Mouse (Mus musculus) heart, embryonic 15.5 days (tissue): Measurements from ENCODE around the gene Inka1. TPM values are rescaled to one million over a fixed set of nuclear protein-coding genes. Genes with fewer than 3 reads are reported as not detected.

Source experiments
- ATAC-seq: fragments of 200-750 bp; cut with Nextera tagmentation; replicated peaks from 2 replicates; pipeline ENCODE4 v1.8.0; 2017; ENCODE audit warnings: low read depth, moderate TSS enrichment; ENCODE audit not compliant: insufficient number of reproducible peaks, insufficient read depth, low FRiP score
- H3K27ac ChIP-seq: fragments of 300-500 bp; sonication (generic); 2 replicates; pipeline ENCODE4 v1.5.1; 2015; ENCODE audit warnings: mild to moderate bottlenecking, inconsistent platforms
- H3K27me3 ChIP-seq: fragments of 300-500 bp; sonication (generic); 2 replicates; pipeline ENCODE4 v1.6.1; 2015; ENCODE audit warnings: inconsistent platforms
- H3K36me3 ChIP-seq: fragments of 300-500 bp; sonication (generic); 2 replicates; pipeline ENCODE4 v1.6.1; 2015; ENCODE audit warnings: mild to moderate bottlenecking, inconsistent platforms
- H3K4me1 ChIP-seq: fragments of 300-500 bp; sonication (generic); replicated peaks from 2 replicates; pipeline ENCODE4 v1.6.1; 2015; ENCODE audit warnings: inconsistent platforms
- H3K4me2 ChIP-seq: fragments of 300-500 bp; sonication (generic); 2 replicates; pipeline ENCODE4 v1.6.1; 2015; ENCODE audit warnings: inconsistent platforms, mild to moderate bottlenecking, moderate library complexity
- H3K4me3 ChIP-seq: fragments of 300-500 bp; sonication (generic); 2 replicates; pipeline ENCODE4 v1.5.1; 2015; ENCODE audit warnings: mild to moderate bottlenecking, inconsistent platforms
- H3K9ac ChIP-seq: fragments of 300-500 bp; sonication (generic); 2 replicates; pipeline ENCODE4 v1.6.1; 2015; ENCODE audit warnings: mild to moderate bottlenecking, inconsistent platforms
- H3K9me3 ChIP-seq: fragments of 300-500 bp; sonication (generic); replicated peaks from 2 replicates; pipeline ENCODE4 v1.6.1; 2016; ENCODE audit warnings: inconsistent platforms
- WGBS: fragments of 180-500 bp; shearing (Covaris S2); methylation state at CpG from one replicate; pipeline ENCODE4 v1.1.7; 2015; ENCODE audit warnings: mixed read lengths; 5-methylcytosine and 5-hydroxymethylcytosine counted together
- polyA plus RNA-seq: library from polyadenylated mRNA; unstranded; fragments of >200 nt; fragmentation: Nextera tagmentation; extraction: Ambion mirVana; gene quantifications from 2 replicates; pipeline ENCODE4 v1.2.1, GENCODE M21; 2015

Inka1 gene
- polyA plus RNA-seq, 1 experiment from 2014 or later: 35.7 TPM

DNA sequence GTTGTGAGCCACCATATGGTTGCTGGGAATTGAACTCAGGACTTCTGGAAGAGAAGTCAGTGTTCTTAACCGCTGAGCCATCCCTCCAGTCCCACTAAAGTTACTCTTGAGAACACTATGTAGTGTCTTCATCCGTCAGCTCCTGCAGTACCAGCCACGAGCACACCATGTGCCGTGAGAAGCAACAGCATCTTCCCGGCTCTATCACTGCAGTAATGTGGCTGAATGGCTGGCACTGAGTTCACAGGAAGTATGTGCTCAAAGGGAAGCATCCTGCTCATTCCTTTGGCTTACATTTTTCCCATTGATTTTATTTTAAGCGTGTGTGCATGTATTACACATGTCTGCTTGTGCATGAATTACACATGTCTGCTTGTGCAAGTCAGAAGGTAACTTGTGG, 18.2 kb downstream of the Inka1 start:
- H3K4me2 ChIP-seq: no peak overlapping the region
- no peaks in the 10 kb centered on the region for H3K9me3 ChIP-seq
- H3K9ac ChIP-seq: no peak overlapping the region
- 71% methylated on average over 6 of the region's 6 CpGs for WGBS
- ATAC-seq: no peak
- H3K4me1 ChIP-seq: peaks cover 16% of the 10 kb centered on the region
- no peak overlapping the region for H3K4me3 ChIP-seq
- no peaks in the 10 kb centered on the region for H3K27me3 ChIP-seq
- peaks cover 7% of the 10 kb centered on the region; the same call in 1 of the 2 replicates for H3K36me3 ChIP-seq
- H3K27ac ChIP-seq: no peak overlapping the region

DNA sequence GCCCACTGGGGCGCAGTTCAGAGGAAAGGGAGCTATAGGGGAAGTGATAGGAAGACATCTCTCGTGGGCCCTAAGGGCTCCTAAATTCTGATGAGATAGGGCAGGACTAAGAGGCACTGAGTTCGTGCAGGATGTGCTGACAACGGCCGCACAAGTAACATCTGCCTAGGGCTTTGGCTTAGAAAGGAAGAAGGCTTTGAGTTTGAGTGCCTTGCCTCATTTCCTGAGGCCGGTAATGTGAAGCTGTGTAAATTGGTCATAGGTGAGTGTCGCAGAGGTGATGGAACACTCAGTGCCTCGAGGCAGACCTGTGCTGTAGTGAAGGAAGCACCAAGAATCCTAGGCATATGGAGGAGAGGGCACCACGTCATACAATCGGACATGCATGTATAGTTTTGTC, 19.0 kb downstream of the Inka1 start:
- ATAC-seq: no peak
- Histone ChIP-seq H3K4me1 (peaks cover 14% of the 10 kb centered on the region), H3K36me3 (peaks cover 7% of the 10 kb centered on the region; the same call in 1 of the 2 replicates), H3K4me2 (no peak overlapping the region), H3K4me3 (no peak overlapping the region), H3K27me3 (no peaks in the 10 kb centered on the region), H3K27ac (no peak overlapping the region), H3K9ac (no peak overlapping the region), H3K9me3 (no peaks in the 10 kb centered on the region)
- whole genome bisulfite sequencing: 72% methylated on average over 10 of the region's 10 CpGs

DNA sequence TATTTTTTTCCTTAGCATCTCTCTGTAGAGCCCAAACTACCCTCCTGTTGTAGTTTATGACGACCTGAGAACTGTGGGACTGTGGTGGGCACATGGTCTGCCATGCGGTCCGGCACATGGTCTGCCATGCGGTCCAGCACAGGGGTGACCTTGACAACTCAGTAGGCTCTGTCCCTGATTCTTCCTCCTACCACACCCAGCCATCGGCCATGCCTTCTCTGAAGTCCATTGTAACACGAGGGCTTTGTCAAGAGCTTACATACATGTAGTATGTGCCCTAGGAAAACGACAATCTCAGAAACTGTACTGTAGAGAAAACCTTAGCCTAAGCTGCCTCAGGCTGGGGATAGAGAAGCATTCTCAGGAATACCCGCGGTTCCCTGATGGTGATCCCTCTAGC, 21.0 kb downstream of the Inka1 start:
- Histone ChIP-seq H3K4me2 (no peak overlapping the region), H3K9me3 (no peaks in the 10 kb centered on the region), H3K9ac (no peak overlapping the region), H3K4me3 (no peak overlapping the region), H3K27ac (no peak overlapping the region), H3K27me3 (no peaks in the 10 kb centered on the region), H3K36me3 (peaks cover 8% of the 10 kb centered on the region; the same call in 1 of the 2 replicates), H3K4me1 (peaks cover 7% of the 10 kb centered on the region)
- 89% methylated on average over 9 of the region's 9 CpGs for WGBS
- ATAC-seq: no peak

DNA sequence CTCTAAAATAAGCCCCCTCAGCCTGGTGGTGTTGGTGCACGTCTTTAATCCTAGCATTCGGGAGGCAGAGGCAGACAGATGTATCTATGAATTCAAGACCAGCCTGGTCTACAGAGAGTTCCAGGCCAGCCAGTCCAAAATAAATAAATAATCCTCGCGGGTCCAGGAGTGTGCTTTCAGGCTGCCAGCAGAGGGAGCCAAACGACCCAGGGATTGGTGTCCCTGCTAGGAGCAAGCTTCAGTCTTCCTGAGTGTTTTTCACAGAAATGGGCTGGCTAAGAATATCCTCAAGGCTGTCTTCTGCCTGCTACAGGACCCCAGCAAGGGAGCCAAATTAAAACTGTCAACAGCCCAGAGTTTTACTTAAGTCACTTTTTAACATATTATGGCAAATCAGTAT, 22.0 kb downstream of the Inka1 start:
- peaks cover 17% of the 10 kb centered on the region; the same call in 1 of the 2 replicates for H3K36me3 ChIP-seq
- H3K9me3 ChIP-seq: no peaks in the 10 kb centered on the region
- no peak overlapping the region for H3K4me2 ChIP-seq
- H3K27ac ChIP-seq: peak overlapping the region; percentile 71; the same call in 1 of the 2 replicates
- peak; percentile 65 for ATAC-seq
- no peak overlapping the region for H3K4me3 ChIP-seq
- peaks cover 7% of the 10 kb centered on the region for H3K4me1 ChIP-seq
- WGBS: 12% methylated on average over 5 of the region's 5 CpGs
- no peaks in the 10 kb centered on the region for H3K27me3 ChIP-seq
- no peak overlapping the region for H3K9ac ChIP-seq

DNA sequence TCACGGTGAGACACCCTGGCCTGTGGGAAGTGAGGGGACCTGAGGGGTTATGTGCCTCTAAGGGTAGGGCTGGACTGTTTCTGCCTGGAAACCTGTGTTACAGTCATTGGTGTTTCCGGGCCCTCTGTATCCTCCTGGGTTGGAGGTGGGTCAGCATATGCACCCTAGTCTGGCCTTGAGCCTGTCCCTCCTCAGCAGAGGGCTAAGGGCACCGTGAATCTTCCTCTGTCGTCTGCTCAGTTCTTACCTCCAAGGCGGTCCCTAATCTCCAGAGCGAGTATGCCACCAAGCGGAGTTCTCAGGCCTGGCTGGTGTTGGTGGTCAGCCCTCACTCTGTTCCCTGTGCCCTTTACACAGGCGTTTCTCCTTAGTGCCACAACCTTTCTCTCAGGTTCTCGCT, 22.8 kb downstream of the Inka1 start:
- peaks cover 17% of the 10 kb centered on the region; the same call in 1 of the 2 replicates for H3K36me3 ChIP-seq
- WGBS: 88% methylated on average over 9 of the region's 9 CpGs
- H3K4me3 ChIP-seq: no peak overlapping the region
- ATAC-seq: no peak
- no peaks in the 10 kb centered on the region for H3K27me3 ChIP-seq
- no peak overlapping the region for H3K4me2 ChIP-seq
- H3K9me3 ChIP-seq: no peaks in the 10 kb centered on the region
- H3K9ac ChIP-seq: no peak overlapping the region
- peaks cover 7% of the 10 kb centered on the region for H3K4me1 ChIP-seq
- no peak overlapping the region for H3K27ac ChIP-seq

DNA sequence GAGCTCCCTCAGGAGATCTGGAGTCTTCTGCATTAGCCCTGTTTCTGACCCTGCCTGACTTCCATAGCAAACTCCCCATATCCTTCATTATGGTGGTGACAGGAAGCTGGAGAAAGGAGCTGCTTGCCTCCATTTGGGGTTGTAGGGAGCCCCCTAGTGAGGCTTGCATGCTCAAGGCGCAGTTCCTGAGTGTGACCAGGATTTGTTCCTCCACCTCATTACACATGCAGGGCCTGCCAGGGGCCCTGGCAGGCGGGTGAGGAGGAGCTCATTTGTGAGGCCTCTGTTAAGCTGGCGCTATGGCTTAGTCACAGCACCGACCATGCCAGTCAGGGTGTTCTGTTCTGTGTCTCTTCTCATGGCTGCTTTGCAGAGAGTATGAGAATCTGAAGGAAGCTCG, 23.8 kb downstream of the Inka1 start:
- peaks cover 17% of the 10 kb centered on the region; the same call in 1 of the 2 replicates for H3K36me3 ChIP-seq
- no peaks in the 10 kb centered on the region for H3K9me3 ChIP-seq
- H3K4me2 ChIP-seq: no peak overlapping the region
- no peak overlapping the region for H3K9ac ChIP-seq
- 50% methylated on average over 5 of the region's 5 CpGs for WGBS
- no peaks in the 10 kb centered on the region for H3K27me3 ChIP-seq
- H3K4me1 ChIP-seq: peaks cover 7% of the 10 kb centered on the region
- no peak for ATAC-seq
- H3K27ac ChIP-seq: no peak overlapping the region
- H3K4me3 ChIP-seq: no peak overlapping the region

DNA sequence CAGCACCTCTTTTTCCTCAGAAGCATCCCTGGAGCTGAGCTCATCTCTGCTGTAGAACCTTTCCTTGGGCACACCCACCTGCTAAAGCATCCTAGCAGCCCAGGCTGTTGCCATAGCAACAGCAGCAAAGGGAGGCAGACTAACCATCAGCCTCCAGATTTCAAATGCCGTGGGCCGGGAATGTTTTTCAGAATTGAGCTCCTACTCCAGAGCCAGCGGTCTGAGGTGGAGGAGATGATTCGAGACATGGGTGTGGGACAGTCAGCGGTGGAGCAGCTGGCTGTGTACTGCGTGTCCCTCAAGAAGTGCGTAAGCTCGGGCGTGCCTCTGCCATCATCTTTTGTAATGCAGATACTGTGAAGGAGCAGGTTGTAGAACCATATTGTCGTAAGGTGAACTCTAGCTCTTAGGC, 24.3 kb downstream of the Inka1 start:
- H3K36me3 ChIP-seq: peaks cover 17% of the 10 kb centered on the region; the same call in 1 of the 2 replicates
- no peak overlapping the region for H3K9ac ChIP-seq
- H3K9me3 ChIP-seq: no peaks in the 10 kb centered on the region
- 89% methylated on average over 10 of the region's 10 CpGs for WGBS
- H3K27ac ChIP-seq: no peak overlapping the region
- no peak for ATAC-seq
- no peak overlapping the region for H3K4me2 ChIP-seq
- H3K4me1 ChIP-seq: peaks cover 7% of the 10 kb centered on the region
- no peaks in the 10 kb centered on the region for H3K27me3 ChIP-seq
- no peak overlapping the region for H3K4me3 ChIP-seq

DNA sequence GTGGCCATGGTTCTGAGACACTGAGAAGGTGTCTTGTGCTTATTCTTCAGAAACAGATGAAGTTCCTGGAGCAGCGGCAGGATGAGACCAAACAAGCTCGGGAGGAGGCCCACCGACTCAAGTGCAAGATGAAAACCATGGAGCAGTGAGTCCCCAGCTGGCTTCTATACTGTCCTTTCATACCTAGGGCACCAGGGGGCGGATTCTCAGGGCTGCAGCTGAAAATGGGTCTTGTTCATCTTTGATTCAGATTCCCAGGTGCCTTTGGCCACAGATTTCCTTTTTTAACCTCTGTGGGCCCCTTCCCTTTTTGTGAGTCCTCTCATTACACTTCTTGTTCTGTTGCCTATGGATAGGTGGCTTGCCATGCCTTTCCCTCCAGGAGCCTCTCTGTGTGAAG, 24.8 kb downstream of the Inka1 start:
- ATAC-seq: no peak
- Histone ChIP-seq H3K4me3 (no peak overlapping the region), H3K9me3 (no peaks in the 10 kb centered on the region), H3K9ac (no peak overlapping the region), H3K27me3 (no peaks in the 10 kb centered on the region), H3K27ac (no peak overlapping the region), H3K4me1 (peaks cover 7% of the 10 kb centered on the region), H3K4me2 (no peak overlapping the region), H3K36me3 (peaks cover 17% of the 10 kb centered on the region; the same call in 1 of the 2 replicates)
- 81% methylated on average over 4 of the region's 4 CpGs for WGBS

DNA sequence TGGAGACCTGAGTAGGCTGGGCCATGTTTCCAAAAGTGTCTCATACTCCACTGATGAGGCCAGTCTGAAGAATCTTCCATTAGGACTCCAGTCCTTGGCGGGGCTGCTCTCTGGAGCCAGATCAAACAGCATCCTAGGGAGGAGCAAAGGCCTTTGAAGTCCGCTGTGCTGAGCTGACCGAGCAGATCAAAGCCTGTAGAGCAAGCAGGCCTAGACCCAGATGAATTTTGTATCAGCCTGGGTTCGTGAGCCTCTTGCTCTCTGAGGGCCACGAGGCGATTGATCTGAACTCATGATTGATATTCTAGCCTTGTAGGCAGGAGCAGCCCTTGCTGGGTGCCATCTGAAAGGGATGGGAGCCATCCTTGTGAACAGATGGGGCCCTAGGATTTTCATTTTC, 25.8 kb downstream of the Inka1 start:
- Histone ChIP-seq H3K9me3 (no peaks in the 10 kb centered on the region), H3K4me2 (no peak overlapping the region), H3K27ac (no peak overlapping the region), H3K36me3 (peaks cover 17% of the 10 kb centered on the region; the same call in 1 of the 2 replicates), H3K27me3 (no peaks in the 10 kb centered on the region), H3K4me3 (no peak overlapping the region), H3K4me1 (peaks cover 7% of the 10 kb centered on the region), H3K9ac (no peak overlapping the region)
- no peak for ATAC-seq
- WGBS: 64% methylated on average over 6 of the region's 6 CpGs

DNA sequence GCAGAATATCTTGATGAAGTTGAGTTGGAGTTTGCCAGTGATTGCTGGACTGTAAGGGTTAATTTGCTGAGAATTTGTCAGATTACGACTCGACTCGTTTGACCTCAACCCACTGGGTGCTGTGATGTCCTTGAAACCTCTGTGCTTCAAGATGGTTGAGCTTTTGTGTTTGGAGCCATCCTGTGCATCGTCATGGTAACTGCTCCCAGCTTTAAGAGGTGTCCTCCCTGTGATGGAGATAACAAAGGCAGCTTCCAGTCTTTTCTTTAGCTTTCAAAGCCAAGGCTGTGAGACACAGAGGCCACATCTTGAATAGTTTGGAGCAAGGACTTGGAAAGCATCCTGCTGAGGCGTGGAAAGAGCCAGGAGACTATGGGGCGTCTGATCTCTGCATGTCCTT, 28.5 kb downstream of the Inka1 start:
- H3K4me3 ChIP-seq: no peak overlapping the region
- no peaks in the 10 kb centered on the region; the same call in 1 of the 2 replicates for H3K4me1 ChIP-seq
- no peaks in the 10 kb centered on the region for H3K27me3 ChIP-seq
- no peaks in the 10 kb centered on the region for H3K9me3 ChIP-seq
- WGBS: 64% methylated on average over 6 of the region's 6 CpGs
- peaks cover 13% of the 10 kb centered on the region; the same call in 1 of the 2 replicates for H3K36me3 ChIP-seq
- no peak overlapping the region for H3K4me2 ChIP-seq
- no peak overlapping the region for H3K27ac ChIP-seq
- H3K9ac ChIP-seq: no peak overlapping the region
- no peak for ATAC-seq

DNA sequence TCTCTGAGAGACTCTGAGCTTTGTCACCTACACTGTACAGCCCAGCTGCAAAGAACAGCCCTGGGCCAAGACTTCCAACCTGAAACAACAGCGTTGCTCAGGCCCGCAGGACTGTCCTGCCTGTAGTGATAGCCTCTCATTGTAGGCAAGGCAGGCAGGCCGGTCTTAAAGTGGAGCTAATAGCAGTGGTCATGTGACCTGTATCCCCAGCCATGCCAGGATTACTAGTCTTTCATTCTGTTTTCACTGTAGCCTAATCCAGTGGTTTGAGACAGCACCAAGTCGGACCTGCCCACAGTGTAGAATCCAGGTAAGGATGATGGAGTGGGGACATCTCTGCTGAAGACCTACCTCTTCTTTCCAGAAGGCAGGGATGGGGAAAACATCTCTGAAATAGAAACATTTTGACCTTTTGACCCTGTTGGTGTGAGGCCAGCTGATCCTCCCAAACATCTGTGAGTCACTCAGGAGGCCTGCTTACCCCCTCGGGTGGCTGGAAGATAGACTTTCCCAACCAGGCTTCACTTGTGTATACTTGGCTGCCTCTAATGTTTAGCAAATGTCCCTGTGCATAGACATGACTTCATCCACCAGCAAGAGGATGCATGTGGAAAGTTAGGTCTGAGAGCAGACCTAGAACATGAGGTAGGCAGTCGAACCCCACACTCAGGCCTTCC, 29.9 kb downstream of the Inka1 start:
- H3K27ac ChIP-seq: no peak overlapping the region
- ATAC-seq: no peak
- no peak overlapping the region for H3K4me3 ChIP-seq
- no peak overlapping the region for H3K4me2 ChIP-seq
- 0 out of 2 replicates have a peak overlapping the region, but pooled peaks have one; percentile 1 for H3K9ac ChIP-seq
- peaks cover 10% of the 10 kb centered on the region for H3K4me1 ChIP-seq
- WGBS: 63% methylated on average over 6 of the region's 6 CpGs
- peaks cover 10% of the 10 kb centered on the region; the same call in 1 of the 2 replicates for H3K36me3 ChIP-seq
- no peaks in the 10 kb centered on the region for H3K9me3 ChIP-seq
- H3K27me3 ChIP-seq: no peaks in the 10 kb centered on the region
